Mouse (Mus musculus) urinary bladder, adult 2 months (tissue): ENCODE results near the gene Smoc1. TPM values are rescaled to one million over a fixed set of nuclear protein-coding genes. Genes with fewer than 3 reads are reported as not detected.

Experiments
- DNase-seq: peaks from one replicate; pipeline ENCODE4 v3.0.0; 2022; ENCODE audit warnings: low spot score
- polyA plus RNA-seq: library from polyadenylated mRNA; depleted of rRNA; stranded (reverse); fragments of >200 nt; gene quantifications from 2 replicates; pipeline ENCODE4 v1.2.3, GENCODE M21; 2012; rRNA removed

Gene Smoc1
- polyA plus RNA-seq, result 9.5 and 9.8 TPM in 2 replicates

DNA sequence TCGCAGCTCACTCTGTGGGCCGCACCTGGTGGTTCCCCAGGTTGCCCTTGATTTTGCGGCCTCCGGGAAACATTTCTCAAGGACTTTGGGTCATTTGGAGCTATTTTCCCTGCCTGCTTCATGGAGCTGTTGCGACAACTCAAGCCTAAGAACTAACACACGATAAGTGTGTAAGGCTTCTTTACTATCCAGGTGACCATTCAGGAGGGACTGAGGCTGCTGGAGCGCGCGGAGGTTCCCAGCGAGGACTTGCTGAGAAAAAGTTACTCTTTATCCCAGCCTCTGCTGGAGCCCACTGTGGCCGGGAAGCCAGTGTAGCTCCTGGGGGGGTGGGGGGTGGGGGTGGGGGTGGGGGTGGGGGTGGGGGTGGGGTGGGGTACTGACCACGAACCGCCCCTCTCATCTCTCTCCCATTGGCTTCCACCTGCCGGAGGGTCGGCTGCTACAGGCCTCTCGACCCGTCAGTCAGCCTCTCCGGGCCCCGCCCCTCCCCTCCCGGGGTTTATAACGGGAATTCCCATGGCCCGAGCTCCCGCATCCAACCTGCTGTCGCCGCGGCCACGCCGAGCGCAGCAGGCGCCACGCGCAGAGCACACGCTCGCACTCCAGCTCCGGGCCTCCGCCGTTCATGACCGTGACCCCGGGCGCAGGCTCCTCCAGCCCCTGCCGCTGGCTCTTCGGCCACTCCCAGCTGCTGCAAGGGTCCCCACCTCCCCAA lies at the start of gene Smoc1:
TSS of gene Smoc1 (plus strand) at position 532 of the 718 bp plus-strand sequence.
- no peak for DNase-seq

DNA sequence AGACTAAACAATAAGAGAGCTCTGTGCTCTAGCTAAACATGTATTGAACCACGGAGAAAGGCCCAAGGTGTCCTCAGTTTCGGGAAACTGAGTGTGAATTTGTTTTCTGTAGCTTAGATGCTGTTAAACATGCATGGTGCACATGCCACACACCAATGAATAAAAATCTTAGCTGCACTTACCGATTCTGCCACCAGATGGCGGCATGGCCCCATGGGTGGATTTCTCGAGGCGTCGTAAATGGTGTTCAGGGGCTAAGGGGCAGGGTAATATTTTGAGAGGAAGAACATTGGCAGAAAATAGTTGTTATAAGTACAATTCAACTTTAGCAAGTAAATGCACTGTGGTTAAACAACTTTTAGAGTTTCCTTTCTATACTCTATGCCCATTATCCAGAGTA lies 44.3 kb upstream of the Smoc1 start:
- DNase-seq, result peak; percentile 54

DNA sequence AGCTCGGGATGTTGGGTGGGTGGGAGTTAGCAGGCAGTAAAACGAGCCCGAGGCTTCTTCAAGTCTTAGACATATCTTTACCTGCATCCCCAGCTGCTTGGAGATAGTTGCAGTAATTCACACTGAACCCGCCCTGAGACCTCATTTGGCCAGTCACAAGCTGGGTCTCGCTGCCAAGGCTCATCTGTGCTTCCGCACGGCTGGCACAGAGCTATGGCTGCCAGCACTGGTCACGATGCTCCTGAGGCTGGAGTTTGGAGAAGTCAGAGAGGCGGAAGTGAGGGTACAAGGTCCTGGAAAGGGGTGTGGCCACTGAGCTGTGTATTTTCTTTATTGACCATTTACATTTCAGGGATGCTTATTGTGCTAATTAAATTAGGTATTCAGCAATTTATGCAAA lies 42.9 kb upstream of the Smoc1 start:
- DNase-seq, result no peak

GRCm38 (mm10) chr12:80986628-80987027 lies 40.0 kb upstream of the Smoc1 start:
- no peak for DNase-seq

DNA sequence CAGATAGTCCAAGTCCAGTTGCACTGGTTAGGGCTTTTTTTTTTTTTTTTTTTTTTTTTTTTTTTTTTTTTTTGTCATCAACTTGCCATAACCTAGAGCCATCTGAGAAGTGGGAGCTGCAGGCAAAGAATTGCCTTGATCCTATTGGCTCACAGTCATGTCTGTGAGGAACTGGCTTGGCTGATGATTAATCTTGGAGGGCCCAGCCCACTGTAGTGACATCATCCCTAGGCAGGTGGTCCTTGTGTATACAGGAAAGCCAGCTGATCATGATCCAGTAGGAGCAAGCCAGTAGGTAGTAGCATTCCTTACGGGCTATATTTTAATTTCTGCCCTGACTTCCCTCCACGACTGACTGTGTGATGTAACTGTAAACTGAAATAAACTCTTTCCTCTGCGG lies 38.3 kb upstream of the Smoc1 start:
- DNase-seq, result no peak

DNA sequence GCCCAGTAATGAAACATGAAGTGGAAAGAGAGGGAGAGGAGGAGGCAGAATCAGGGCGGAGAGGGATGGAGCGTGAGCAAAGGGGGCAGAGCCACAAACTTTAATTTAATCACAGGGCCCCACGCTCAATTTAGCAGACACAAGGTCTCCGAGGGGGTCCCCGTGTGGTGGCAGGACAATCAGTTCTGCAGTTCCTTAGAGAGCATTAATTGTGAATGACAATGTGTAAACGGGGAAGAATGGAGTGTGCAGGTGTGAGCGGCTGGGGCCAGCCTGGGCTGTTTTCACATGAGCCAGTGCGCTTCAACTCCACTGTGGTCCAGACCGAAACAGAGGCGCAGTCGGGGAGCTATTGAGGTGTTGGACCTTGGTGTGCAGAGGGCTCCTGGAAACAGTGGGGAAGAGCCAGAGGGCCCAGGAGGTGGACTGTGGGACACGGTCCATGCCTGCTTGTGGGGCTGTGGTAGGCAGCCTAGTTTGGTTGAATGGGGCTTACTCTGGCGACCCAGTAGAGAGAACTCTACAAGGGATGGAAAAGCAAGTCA lies 35.6 kb upstream of the Smoc1 start:
- no peak for DNase-seq

GRCm38 (mm10) chr12:80991806-80992205 lies 34.8 kb upstream of the Smoc1 start:
- no peak for DNase-seq

GRCm38 (mm10) chr12:80992540-80993122 lies 34.0 kb upstream of the Smoc1 start:
- no peak for DNase-seq

- DNase-seq, result no peak
These were observed 32.8 kb upstream of the Smoc1 start for GRCm38 (mm10) chr12:80993773-80994172.

GRCm38 (mm10) chr12:80995326-80995725 lies 31.3 kb upstream of the Smoc1 start:
- DNase-seq, result no peak

DNA sequence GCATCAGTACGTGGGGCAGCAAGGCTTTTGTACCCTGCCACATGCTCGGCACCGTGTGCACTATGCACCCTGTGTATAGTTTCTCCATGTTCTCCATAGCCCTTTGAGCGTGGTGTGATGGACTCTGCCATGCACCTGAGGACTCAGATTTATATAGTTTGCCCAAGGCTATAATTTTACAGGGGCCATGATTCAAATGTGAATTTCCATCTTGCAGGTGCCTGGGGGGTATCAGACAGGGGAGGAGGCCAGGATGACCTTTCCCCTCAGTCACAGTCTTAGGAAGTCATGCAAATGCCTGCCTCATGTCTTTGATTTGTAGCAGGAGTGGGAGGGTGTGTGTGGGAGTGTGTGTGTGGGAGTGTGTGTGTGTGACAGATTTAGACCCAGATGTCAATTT lies 29.0 kb upstream of the Smoc1 start:
- DNase-seq, result no peak

- no peak for DNase-seq
These were observed 27.9 kb upstream of the Smoc1 start for GRCm38 (mm10) chr12:80998528-80999221.

DNA sequence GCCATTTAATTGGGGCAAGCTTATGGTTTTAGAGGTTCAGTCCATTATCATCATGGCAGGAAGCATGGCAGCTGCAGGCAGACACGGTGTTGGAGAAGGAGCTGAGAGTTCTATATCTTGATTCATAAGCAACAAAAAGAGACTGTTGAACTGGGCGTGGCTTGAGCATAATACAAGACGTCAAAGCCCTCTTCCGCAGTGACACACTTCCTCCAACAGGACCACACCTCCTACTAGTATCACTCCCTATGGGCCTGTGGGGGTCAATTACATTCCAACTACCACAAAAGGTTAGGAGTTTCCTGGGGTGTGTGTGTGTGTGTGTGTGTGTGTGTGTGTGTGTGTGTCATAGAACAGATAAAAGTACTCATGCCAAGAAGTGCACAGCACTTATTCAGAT lies 25.7 kb upstream of the Smoc1 start:
- DNase-seq, result no peak

GRCm38 (mm10) chr12:81002841-81003635 lies 23.6 kb upstream of the Smoc1 start:
- DNase-seq, result no peak

GRCm38 (mm10) chr12:81009813-81010212 lies 16.8 kb upstream of the Smoc1 start:
- DNase-seq, result no peak

DNA sequence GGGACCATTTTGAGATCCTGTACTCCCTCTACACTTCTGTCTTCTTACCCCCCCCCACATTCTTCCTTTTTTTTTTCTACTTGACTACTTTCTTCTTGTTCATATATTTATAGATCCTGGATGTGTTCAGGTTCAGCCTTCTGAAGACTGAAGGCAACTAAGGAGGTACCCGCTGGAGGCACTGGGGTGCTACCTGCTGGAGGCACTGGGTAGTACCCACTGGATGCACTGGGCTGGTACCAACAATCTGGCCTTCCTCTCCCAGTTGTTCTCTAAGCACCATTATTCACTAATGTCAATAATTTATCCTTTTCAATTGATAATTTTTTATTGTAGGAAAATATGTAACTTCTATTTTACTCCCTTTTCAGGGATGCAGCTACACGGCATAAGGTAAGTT lies 14.6 kb upstream of the Smoc1 start:
- no peak for DNase-seq

GRCm38 (mm10) chr12:81013496-81013895 lies 13.1 kb upstream of the Smoc1 start:
- no peak for DNase-seq

DNA sequence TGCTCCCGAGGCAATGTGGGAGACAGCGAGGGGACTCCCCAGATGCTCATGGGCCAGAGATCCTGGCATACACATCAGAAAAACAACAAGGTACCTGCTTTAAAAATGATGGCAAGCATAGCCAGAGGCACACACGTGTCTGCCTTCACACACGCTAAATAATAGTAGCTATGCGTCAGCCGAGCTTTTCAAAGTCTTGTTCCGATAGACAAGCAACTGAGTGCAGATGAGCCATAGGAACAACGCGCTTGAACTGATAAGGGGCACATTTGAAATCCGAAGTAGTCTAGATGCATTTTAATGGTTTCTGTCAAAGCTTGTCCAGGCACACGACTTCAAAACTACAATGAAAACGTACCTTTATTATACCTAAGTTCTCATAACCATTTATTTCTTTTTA lies 9.0 kb upstream of the Smoc1 start:
- DNase-seq, result no peak

DNA sequence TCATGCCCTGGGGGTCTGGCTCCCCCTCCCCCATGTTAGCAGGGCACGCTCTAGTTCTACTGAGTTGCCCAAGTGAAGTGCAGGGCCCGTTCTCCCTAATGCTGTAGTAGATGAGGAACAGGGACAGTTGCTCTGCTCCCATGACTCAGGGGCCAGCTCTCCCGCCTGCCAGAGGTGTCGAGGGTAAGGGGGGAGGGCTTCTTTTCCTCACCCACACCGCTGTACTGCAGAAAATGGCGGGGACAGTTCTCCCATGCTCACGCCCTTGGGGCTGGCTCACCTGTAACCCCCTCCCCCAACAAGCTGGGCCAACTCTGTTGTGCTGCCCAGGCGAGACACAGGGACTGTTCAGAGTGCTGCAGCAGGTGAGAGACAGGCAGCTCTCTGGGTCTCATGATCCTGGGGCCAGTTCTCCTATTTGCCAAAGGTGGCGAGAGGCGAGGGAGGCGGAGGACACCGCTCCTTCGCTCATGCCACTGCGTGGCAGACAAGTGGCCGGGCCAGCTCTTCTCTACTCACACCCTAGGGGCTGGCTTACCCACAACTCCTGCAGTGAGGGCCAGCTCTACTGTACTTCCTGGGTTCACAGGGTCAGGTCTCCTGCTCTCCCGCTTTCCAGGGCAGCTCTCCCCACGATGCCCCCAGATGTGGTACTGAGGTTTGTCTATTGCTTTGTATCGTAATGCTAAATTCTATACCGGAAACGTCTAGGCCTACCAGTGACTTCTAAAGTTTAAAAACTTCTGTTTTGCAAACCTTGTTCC lies 7.9 kb upstream of the Smoc1 start:
- no peak for DNase-seq

DNA sequence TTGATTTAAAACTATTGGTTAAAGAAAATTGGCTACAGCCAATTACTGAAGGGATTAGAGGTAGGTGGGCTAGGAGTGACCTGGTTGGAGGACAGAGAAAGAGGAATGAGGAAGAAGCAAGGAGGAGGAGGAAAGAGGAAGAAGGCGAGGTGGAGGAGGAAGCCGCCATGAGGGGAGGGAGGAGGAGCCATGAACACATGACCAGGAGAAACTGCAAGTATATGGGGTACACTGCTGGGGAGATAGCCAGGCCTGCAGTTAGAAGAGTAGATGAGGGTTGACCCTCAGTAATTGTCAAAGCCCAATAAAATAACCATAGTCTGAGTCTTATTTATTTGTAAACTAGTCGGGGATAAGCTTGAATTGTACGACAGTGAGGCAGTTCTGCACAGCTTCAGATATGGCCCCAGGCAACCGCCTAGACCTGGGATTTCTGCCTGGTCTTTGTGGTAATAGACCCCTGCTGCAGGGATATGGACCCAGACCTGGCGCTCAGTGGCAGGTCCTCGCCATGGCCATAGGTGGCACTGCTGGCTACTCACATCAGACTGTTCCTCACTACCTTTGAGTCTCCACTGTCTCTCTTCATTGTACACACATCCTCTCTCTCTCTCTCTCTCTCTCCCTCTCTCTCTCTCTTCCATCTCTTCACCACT lies 7.2 kb upstream of the Smoc1 start:
- DNase-seq, result no peak

- DNase-seq, result no peak
These were observed 2.2 kb upstream of the Smoc1 start for GRCm38 (mm10) chr12:81024407-81024806.
